Mouse (Mus musculus) neural tube, embryonic 14.5 days (tissue): ENCODE results near the gene Lpin3. TPM values are rescaled to one million over a fixed set of nuclear protein-coding genes. Genes with fewer than 3 reads are reported as not detected.
A peak's percentile ranks its signal among the peaks of the same experiment; 100 is the strongest.

Experiments
- ATAC-seq: fragments of 200-750 bp; cut with Nextera tagmentation; 2 replicates; pipeline ENCODE4 v1.8.0; 2017; ENCODE audit warnings: low read depth, mild to moderate bottlenecking, moderate TSS enrichment, moderate library complexity
- H3K27ac ChIP-seq: fragments of 300-500 bp; sonication (generic); 2 replicates; pipeline ENCODE4 v1.5.1; 2014; ENCODE audit warnings: low read depth, mild to moderate bottlenecking, control low read depth, low read length, moderate library complexity, mixed read lengths
- H3K27me3 ChIP-seq: fragments of 300-500 bp; sonication (generic); 2 replicates; pipeline ENCODE4 v1.6.1; 2014; ENCODE audit warnings: low read length; ENCODE audit not compliant: control insufficient read depth, insufficient read depth
- H3K36me3 ChIP-seq: fragments of 300-500 bp; sonication (generic); 2 replicates; pipeline ENCODE4 v1.6.1; 2014; ENCODE audit warnings: low read length, mixed read lengths; ENCODE audit not compliant: control insufficient read depth, insufficient read depth
- H3K4me1 ChIP-seq: fragments of 300-500 bp; sonication (generic); 2 replicates; pipeline ENCODE4 v1.6.1; 2014; ENCODE audit warnings: low read length; ENCODE audit not compliant: control insufficient read depth, insufficient read depth
- H3K4me2 ChIP-seq: fragments of 300-500 bp; sonication (generic); 2 replicates; pipeline ENCODE4 v1.6.1; 2014; ENCODE audit warnings: mild to moderate bottlenecking, low read depth, low read length, control low read depth
- H3K4me3 ChIP-seq: fragments of 300-500 bp; sonication (generic); 2 replicates; pipeline ENCODE4 v1.5.1; 2014; ENCODE audit warnings: low read depth, low read length, control low read depth, mixed read lengths
- H3K9ac ChIP-seq: fragments of 300-500 bp; sonication (generic); replicated peaks from 2 replicates; pipeline ENCODE4 v1.6.1; 2014; ENCODE audit warnings: low read depth, mild to moderate bottlenecking, control low read depth, low read length, mixed read lengths
- H3K9me3 ChIP-seq: fragments of 300-500 bp; sonication (generic); 2 replicates; pipeline ENCODE4 v1.6.1; 2016; ENCODE audit warnings: low read length; ENCODE audit not compliant: control insufficient read depth
- WGBS: fragments of 180-500 bp; shearing (Covaris S2); extraction: QIAGEN DNeasy Blood & Tissue Kit; methylation state at CpG from one replicate; pipeline ENCODE4 v1.1.7; 2014; 5-methylcytosine and 5-hydroxymethylcytosine counted together
- polyA plus RNA-seq: library from polyadenylated mRNA; unstranded; fragments of >200 nt; fragmentation: Nextera tagmentation; extraction: Ambion mirVana; gene quantifications from 2 replicates; pipeline ENCODE4 v1.2.1, GENCODE M21; 2014

The Lpin3 gene
- polyA plus RNA-seq, 1 experiment from 2014 or later: 0.43 TPM

DNA sequence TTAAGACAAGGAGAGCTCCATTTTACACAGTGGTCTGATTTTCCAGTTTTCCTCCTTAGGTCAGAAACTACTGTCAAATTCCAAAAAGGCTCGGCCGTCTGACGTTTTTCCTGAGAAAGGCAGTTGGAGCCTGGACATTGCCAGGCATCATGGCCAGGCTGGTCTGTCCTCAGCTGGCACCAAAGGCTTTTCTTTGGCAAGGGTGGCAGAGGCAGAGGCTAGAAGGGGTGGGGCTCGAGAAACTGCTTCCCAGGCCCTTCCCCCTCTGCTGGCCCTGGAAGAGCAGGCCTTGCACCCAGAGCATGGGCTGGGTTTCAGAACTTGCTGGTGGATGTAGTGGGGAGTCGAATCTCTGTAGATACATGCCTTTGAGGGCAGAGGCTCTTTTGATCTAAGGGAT, 2.0 kb downstream of the Lpin3 start:
- H3K9ac ChIP-seq: no peak overlapping the region
- ATAC-seq: no peak
- H3K36me3 ChIP-seq: no peaks in the 10 kb centered on the region
- no peak overlapping the region for H3K27ac ChIP-seq
- H3K9me3 ChIP-seq: no peaks in the 10 kb centered on the region
- H3K4me1 ChIP-seq: no peaks in the 10 kb centered on the region
- H3K4me3 ChIP-seq: no peak overlapping the region
- 79% methylated on average over 5 of the region's 5 CpGs for WGBS
- H3K4me2 ChIP-seq: no peak overlapping the region
- no peaks in the 10 kb centered on the region for H3K27me3 ChIP-seq

- Histone ChIP-seq H3K9ac (no peak overlapping the region), H3K9me3 (no peaks in the 10 kb centered on the region), H3K4me1 (peaks cover 3% of the 10 kb centered on the region; the same call in 1 of the 2 replicates), H3K36me3 (no peaks in the 10 kb centered on the region), H3K4me2 (no peak overlapping the region), H3K27ac (no peak overlapping the region), H3K4me3 (no peak overlapping the region), H3K27me3 (no peaks in the 10 kb centered on the region)
- no peak for ATAC-seq
- 80% methylated on average over 4 of the region's 4 CpGs for WGBS
Measured at GRCm38 (mm10) chr2:160883912-160884311, 3.4 kb downstream of the Lpin3 start.

DNA sequence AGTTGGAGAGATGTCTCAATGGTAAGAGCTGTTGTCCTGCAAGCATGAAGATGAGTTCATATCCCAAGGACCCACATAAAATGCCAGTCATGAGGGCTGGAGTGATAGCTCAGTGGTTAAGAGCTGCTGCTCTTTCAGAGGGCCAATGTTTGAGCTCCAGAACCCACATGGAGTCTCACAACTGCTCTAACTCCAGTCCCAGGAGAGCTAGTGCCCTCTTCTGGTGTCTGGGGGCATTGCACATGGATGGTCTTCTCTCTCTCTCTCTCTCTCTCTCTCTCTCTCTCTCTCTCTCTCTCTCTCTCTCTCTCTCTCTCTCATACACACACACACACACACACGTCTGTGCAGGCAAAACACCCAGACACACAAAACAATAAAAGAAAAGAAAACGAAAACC, 4.4 kb downstream of the Lpin3 start:
- H3K9me3 ChIP-seq: no peaks in the 10 kb centered on the region
- no peaks in the 10 kb centered on the region for H3K27me3 ChIP-seq
- WGBS: 28% methylated on average over 2 of the region's 2 CpGs

GRCm38 (mm10) chr2:160886221-160886620, 5.8 kb downstream of the Lpin3 start:
- no peak overlapping the region for H3K4me3 ChIP-seq
- H3K27me3 ChIP-seq: no peaks in the 10 kb centered on the region
- 76% methylated on average over 3 of the region's 3 CpGs for WGBS
- no peak overlapping the region for H3K4me2 ChIP-seq
- H3K4me1 ChIP-seq: peaks cover 3% of the 10 kb centered on the region; the same call in 1 of the 2 replicates
- no peak overlapping the region for H3K9ac ChIP-seq
- no peaks in the 10 kb centered on the region for H3K36me3 ChIP-seq
- H3K9me3 ChIP-seq: no peaks in the 10 kb centered on the region
- no peak overlapping the region for H3K27ac ChIP-seq
- ATAC-seq: no peak

More for the DNA sequence above, 4.4 kb downstream of the Lpin3 start:
- no peak overlapping the region for H3K9ac ChIP-seq
- H3K27ac ChIP-seq: no peak overlapping the region
- no peak overlapping the region for H3K4me3 ChIP-seq
- no peak for ATAC-seq
- no peaks in the 10 kb centered on the region for H3K36me3 ChIP-seq
- H3K4me1 ChIP-seq: peaks cover 3% of the 10 kb centered on the region; the same call in 1 of the 2 replicates
- H3K4me2 ChIP-seq: no peak overlapping the region

DNA sequence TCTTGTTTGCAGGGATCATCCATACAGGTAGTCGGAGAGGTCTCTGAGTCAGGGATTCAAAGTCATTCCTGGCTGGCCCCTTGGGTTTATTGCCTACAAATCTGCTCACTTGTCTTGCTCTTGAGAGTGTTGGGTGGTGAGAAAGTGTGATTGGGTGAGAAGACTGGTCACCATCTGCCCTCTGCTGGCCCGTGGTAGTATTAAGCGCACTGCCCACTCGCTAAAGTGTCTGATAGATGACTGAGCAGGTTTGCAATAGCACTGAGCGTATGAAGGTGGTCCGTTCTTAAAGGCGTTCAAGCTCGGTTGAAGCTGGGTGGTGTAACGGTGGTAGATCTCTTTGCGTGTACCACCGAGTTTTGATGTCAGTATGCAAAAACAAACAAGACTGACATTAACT, 6.8 kb downstream of the Lpin3 start:
- WGBS: 1% methylated on average over 11 of the region's 11 CpGs
- H3K4me2 ChIP-seq: peak overlapping the region; percentile 85
- no peak overlapping the region for H3K27ac ChIP-seq
- peak; percentile 88 for ATAC-seq
- H3K9me3 ChIP-seq: no peaks in the 10 kb centered on the region
- H3K36me3 ChIP-seq: no peaks in the 10 kb centered on the region
- H3K4me1 ChIP-seq: peaks cover 3% of the 10 kb centered on the region; the same call in 1 of the 2 replicates
- H3K9ac ChIP-seq: no peak overlapping the region
- no peaks in the 10 kb centered on the region for H3K27me3 ChIP-seq
- H3K4me3 ChIP-seq: peak overlapping the region; percentile 36

GRCm38 (mm10) chr2:160887859-160888258, 7.4 kb downstream of the Lpin3 start:
- H3K9ac ChIP-seq: no peak overlapping the region
- H3K36me3 ChIP-seq: no peaks in the 10 kb centered on the region
- H3K4me3 ChIP-seq: peak overlapping the region; percentile 36
- H3K9me3 ChIP-seq: no peaks in the 10 kb centered on the region
- H3K27ac ChIP-seq: no peak overlapping the region
- ATAC-seq: peak; percentile 71
- H3K4me2 ChIP-seq: peak overlapping the region; percentile 85
- H3K4me1 ChIP-seq: peaks cover 3% of the 10 kb centered on the region; the same call in 1 of the 2 replicates
- H3K27me3 ChIP-seq: no peaks in the 10 kb centered on the region
- WGBS: under 1% methylated on average over 26 of the region's 26 CpGs

DNA sequence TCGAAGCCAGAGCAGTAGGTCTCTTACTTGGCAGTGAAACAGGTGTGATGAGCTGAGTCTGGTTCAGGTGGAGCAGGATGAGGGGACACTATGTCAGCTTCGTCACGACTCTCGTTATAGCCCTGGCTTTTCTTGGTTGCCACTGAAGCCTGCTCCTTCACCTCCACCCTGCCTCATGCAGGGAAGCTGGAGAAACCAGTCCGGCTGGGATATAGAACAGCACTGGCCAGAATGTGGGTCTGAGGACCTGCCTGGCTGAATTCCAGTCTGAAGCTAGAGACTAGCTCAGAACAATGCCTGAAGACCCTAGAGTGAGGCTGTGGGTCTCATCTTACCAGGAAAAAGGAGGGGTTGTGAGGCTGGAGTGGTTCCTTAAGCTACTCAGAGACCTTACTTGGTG, 10.6 kb downstream of the Lpin3 start:
- ATAC-seq: no peak
- Histone ChIP-seq H3K36me3 (no peaks in the 10 kb centered on the region), H3K27ac (no peak overlapping the region), H3K4me2 (no peak overlapping the region), H3K27me3 (no peaks in the 10 kb centered on the region), H3K9ac (no peak overlapping the region), H3K9me3 (no peaks in the 10 kb centered on the region), H3K4me3 (no peak overlapping the region), H3K4me1 (peaks cover 3% of the 10 kb centered on the region; the same call in 1 of the 2 replicates)
- WGBS: 86% methylated on average over 5 of the region's 5 CpGs

DNA sequence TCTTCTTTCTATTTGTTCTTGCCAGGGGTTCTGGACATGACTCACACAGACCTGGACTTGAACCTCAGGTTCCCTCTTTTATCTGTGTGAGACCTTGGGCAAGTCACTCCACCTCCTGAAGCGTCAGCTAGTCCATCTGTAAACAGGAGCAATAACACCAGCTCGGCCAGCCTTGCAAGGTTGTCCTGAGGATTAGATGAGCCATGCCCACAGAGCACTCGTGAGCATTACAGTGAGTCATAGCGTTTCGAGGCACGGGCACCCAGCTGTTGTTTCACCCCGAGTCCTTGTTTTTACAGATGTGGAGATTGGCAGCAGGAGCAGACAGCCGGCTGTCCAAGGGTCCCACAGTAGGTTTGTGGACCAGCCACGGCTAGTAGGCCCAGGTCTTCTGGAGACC, 11.2 kb downstream of the Lpin3 start:
- no peaks in the 10 kb centered on the region for H3K36me3 ChIP-seq
- ATAC-seq: no peak
- H3K4me3 ChIP-seq: no peak overlapping the region
- H3K27me3 ChIP-seq: no peaks in the 10 kb centered on the region
- no peak overlapping the region for H3K27ac ChIP-seq
- H3K9ac ChIP-seq: no peak overlapping the region
- 84% methylated on average over 9 of the region's 9 CpGs for WGBS
- H3K4me1 ChIP-seq: peaks cover 3% of the 10 kb centered on the region; the same call in 1 of the 2 replicates
- H3K4me2 ChIP-seq: no peak overlapping the region
- no peaks in the 10 kb centered on the region for H3K9me3 ChIP-seq

GRCm38 (mm10) chr2:160901656-160902412, 21.4 kb downstream of the Lpin3 start:
- no peaks in the 10 kb centered on the region for H3K4me1 ChIP-seq
- no peak overlapping the region for H3K27ac ChIP-seq
- H3K9ac ChIP-seq: no peak overlapping the region
- H3K4me3 ChIP-seq: no peak overlapping the region
- no peak overlapping the region for H3K4me2 ChIP-seq
- ATAC-seq: no peak
- no peaks in the 10 kb centered on the region for H3K27me3 ChIP-seq
- no peaks in the 10 kb centered on the region for H3K36me3 ChIP-seq
- 88% methylated on average over 7 of the region's 7 CpGs for WGBS
- H3K9me3 ChIP-seq: no peaks in the 10 kb centered on the region
